Mouse (Mus musculus) midbrain, embryonic 14.5 days (tissue): ENCODE results near the gene Gm28372. TPM values are rescaled to one million over a fixed set of nuclear protein-coding genes. Genes with fewer than 3 reads are reported as not detected.
A peak's percentile ranks its signal among the peaks of the same experiment; 100 is the strongest.
"Not testable (repeated sequence)": the region's sequence is repeated elsewhere in the genome, so short reads cannot be mapped to it uniquely, and the experiment has no call there.

ENCODE experiments used
- ATAC-seq: fragments of 200-750 bp; cut with Nextera tagmentation; 2 replicates; pipeline ENCODE4 v1.8.0; 2017; ENCODE audit warnings: moderate number of reproducible peaks, moderate library complexity; ENCODE audit not compliant: low FRiP score, low TSS enrichment
- DNase-seq: peaks from one replicate; pipeline ENCODE4 v3.0.0-alpha.2; 2015
- H3K27ac ChIP-seq: fragments of 300-500 bp; sonication (generic); replicated peaks from 2 replicates; pipeline ENCODE4 v1.5.1; 2014; ENCODE audit warnings: mild to moderate bottlenecking, low read depth, low read length, moderate library complexity
- H3K27me3 ChIP-seq: fragments of 300-500 bp; sonication (generic); 2 replicates; pipeline ENCODE4 v1.6.1; 2014; ENCODE audit warnings: low read length, control low read depth, mixed read lengths; ENCODE audit not compliant: control insufficient read depth, insufficient read depth
- H3K36me3 ChIP-seq: fragments of 300-500 bp; sonication (generic); 2 replicates; pipeline ENCODE4 v1.6.1; 2014; ENCODE audit warnings: low read length, control low read depth; ENCODE audit not compliant: control insufficient read depth, insufficient read depth
- H3K4me1 ChIP-seq: fragments of 300-500 bp; sonication (generic); 2 replicates; pipeline ENCODE4 v1.6.1; 2014; ENCODE audit warnings: mild to moderate bottlenecking, antibody characterized with exemption, low read length, control low read depth; ENCODE audit not compliant: control insufficient read depth, insufficient read depth
- H3K4me2 ChIP-seq: fragments of 300-500 bp; sonication (generic); 2 replicates; pipeline ENCODE4 v1.6.1; 2014; ENCODE audit warnings: mild to moderate bottlenecking, low read length, moderate library complexity
- H3K4me3 ChIP-seq: fragments of 300-500 bp; sonication (generic); replicated peaks from 2 replicates; pipeline ENCODE4 v1.5.1; 2014; ENCODE audit warnings: low read depth, low read length
- H3K9ac ChIP-seq: fragments of 300-500 bp; sonication (generic); replicated peaks from 2 replicates; pipeline ENCODE4 v1.6.1; 2014; ENCODE audit warnings: mild to moderate bottlenecking, low read length, moderate library complexity
- H3K9me3 ChIP-seq: fragments of 300-500 bp; sonication (generic); 2 replicates; pipeline ENCODE4 v1.6.1; 2016; ENCODE audit warnings: low read length, control low read depth, mixed read lengths; ENCODE audit not compliant: control insufficient read depth
- WGBS: fragments of 180-500 bp; shearing (Covaris S2); extraction: QIAGEN DNeasy Blood & Tissue Kit; methylation state at CpG from one replicate; pipeline ENCODE4 v1.1.7; 2014; 5-methylcytosine and 5-hydroxymethylcytosine counted together
- polyA plus RNA-seq: library from polyadenylated mRNA; unstranded; fragments of >200 nt; fragmentation: Nextera tagmentation; extraction: Ambion mirVana; gene quantifications from 2 replicates; pipeline ENCODE4 v1.2.1, GENCODE M21; 2014

The Gm28372 gene
- polyA plus RNA-seq: 0.15 TPM in 1 of 2 replicates, not detected in the other

DNA sequence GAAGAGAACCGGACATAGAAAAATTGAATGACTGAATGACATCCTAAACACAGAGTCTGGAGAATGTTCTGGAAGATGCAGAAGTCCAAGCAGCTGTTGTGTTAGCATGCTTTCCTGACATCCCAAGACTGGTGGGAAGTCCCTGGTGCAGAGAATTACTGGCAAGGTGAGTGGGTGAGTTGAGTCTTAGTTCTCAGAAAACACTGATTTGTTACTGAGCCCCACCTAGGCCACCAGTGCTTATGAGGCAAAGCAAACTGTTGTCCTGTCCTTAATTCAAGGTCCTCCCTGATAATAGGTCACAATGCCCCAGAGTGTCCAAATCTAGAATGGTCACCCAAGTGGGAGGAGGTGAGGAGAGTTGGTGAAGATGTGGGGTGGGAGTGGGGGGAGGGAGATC, at the start of gene Gm28372, which contains the start of gene 1700020A23Rik:
Gene Gm28372, plus strand, starts transcription at position 301 of the 400 bp plus-strand sequence.
Gene 1700020A23Rik, plus strand, starts transcription at position 321 of the 400 bp plus-strand sequence.
- Histone ChIP-seq H3K36me3 (no peaks in the 10 kb centered on the region), H3K9me3 (no peaks in the 10 kb centered on the region), H3K9ac (no peak within 1 kb of the TSS), H3K27ac (no peak within 1 kb of the TSS), H3K4me1 (no peaks in the 10 kb centered on the region), H3K4me3 (no peak within 1 kb of the TSS), H3K4me2 (no peak within 1 kb of the TSS), H3K27me3 (no peaks in the 10 kb centered on the region)
- ATAC-seq (no peak), DNase-seq (no peak)
- 90% methylated on average over 1 of the region's 1 CpGs for WGBS

DNA sequence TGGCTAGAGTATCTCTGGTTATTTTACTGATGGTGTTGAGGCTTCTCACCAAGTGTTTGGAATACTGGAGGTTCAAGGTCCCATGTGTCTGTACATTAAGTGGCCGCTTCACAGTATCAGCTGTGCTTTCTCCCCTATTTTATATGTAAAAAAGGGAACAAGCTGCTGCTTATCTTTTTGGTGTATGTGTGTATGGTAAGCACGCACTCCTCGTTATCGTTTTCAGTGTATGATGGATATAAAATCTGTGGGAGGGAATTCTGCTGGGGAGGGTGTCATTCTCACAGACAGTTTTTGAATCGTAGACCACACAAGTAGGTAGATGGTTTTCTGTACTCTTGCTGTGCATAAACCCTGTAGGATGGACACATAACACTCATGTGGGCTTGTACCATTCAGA, 47.5 kb upstream of the Gm28372 start:
- Histone ChIP-seq H3K27me3 (peaks cover 28% of the 10 kb centered on the region), H3K4me3 (no peak overlapping the region), H3K9ac (no peak overlapping the region), H3K27ac (no peak overlapping the region), H3K4me1 (peaks cover under 1% of the 10 kb centered on the region; the same call in 1 of the 2 replicates), H3K36me3 (no peaks in the 10 kb centered on the region), H3K4me2 (no peak overlapping the region), H3K9me3 (no peaks in the 10 kb centered on the region)
- no peak for DNase-seq
- WGBS: 92% methylated on average over 5 of the region's 5 CpGs
- no peak for ATAC-seq

DNA sequence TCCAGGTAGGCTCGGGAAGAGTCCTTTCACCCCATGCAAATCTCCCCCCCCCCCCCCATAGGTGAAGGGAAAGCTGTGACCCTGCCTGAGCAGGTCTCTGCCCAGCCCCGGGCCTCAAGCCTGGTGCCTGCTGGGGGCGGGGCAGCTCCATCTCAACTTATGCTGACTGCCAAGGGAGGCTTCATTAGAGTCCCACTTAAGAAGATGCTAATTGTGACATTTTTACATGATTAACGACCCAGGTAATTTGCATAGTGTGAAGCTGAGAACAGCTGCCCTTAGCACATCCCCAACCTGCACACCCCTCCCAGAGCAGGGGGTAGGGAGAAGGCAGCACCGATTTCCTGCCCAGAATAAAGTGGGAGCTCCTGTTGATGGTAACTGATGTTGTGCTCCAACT, 46.2 kb upstream of the Gm28372 start:
- no peak overlapping the region for H3K27ac ChIP-seq
- no peaks in the 10 kb centered on the region for H3K36me3 ChIP-seq
- DNase-seq: no peak
- no peaks in the 10 kb centered on the region for H3K4me1 ChIP-seq
- no peaks in the 10 kb centered on the region for H3K9me3 ChIP-seq
- peaks cover 40% of the 10 kb centered on the region for H3K27me3 ChIP-seq
- H3K9ac ChIP-seq: no peak overlapping the region
- no peak overlapping the region for H3K4me2 ChIP-seq
- no peak overlapping the region for H3K4me3 ChIP-seq
- WGBS: 31% methylated on average over 5 of the region's 5 CpGs
- no peak for ATAC-seq

DNA sequence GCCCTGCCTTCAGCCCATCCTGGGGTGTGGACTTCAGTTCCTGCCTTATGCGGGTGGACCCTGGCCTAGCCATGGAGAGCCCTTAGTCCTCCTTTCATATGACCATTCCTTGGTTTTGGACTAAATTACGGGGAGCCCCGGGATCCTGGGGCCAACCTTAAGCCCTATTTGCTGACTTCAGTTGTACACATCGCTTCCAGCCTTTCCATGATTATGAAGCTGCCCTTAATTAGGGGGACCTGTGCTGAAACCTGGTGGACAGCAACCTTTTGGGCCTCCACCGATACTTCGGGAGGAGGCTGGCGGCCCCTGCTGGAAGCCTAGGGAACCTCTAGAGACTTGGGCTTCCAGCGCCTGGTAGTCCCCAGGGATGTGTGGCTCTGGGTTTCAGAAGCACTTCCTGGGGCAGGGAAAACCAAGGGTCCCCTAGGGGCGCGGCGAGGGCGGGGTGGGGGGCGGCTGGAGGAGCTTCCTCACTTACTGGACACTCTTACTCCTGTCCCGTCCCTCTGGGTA, 42.5 kb upstream of the Gm28372 start:
- DNase-seq: peak; percentile 81
- H3K36me3 ChIP-seq: no peaks in the 10 kb centered on the region
- peaks cover 40% of the 10 kb centered on the region for H3K27me3 ChIP-seq
- no peak for ATAC-seq
- no peak overlapping the region for H3K27ac ChIP-seq
- H3K4me2 ChIP-seq: no peak overlapping the region
- H3K4me3 ChIP-seq: no peak overlapping the region
- no peaks in the 10 kb centered on the region for H3K9me3 ChIP-seq
- WGBS: 2% methylated on average over 14 of the region's 14 CpGs
- H3K9ac ChIP-seq: no peak overlapping the region
- 0 out of 2 replicates have a peak, but pooled peaks cover 7% of the 10 kb centered on the region for H3K4me1 ChIP-seq

DNA sequence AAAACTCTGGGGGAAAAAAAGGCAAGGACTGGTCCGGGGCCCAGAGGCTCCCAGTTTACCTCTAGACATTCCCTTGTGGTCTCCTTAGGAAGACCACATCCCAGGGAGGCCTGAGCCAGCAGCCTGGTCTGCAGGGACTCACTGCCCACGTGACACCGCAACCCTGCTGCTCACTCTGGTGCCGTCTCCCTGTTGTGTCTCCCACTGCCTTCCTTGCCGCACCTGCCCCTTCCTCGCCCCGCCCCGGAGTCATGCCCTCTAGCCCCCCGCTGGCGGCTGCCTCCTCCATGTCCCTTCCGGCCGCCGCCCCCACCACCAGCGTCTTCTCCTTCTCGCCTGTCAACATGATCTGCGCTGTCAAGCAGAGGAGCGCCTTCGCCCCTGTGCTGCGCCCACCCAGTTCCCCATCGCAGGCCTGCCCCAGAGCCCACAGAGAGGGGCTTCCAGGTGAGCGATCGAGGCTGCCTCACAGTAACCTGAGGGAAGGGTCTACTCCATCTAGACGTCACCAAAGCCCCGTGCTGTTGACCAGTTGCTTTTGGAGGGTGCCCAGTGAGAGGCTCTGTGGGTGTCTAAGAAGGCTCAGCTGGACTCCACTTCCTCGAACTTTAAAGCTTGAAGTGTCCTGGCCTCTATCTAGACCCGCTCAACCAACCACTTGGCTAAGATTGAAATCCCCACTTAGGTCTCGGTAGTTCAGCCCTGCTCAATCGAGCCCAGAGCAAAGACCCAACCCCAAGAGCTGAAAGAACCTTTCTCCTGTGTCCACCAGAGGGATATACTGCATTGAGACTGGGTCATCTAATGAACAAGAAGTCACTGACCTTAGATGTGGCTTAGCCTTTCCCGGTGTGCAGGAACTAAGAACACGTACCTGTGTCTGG, 39.6 kb upstream of the Gm28372 start:
- peak; percentile 12 for DNase-seq
- no peak for ATAC-seq
- Histone ChIP-seq H3K27me3 (peaks cover 32% of the 10 kb centered on the region), H3K4me2 (peak overlapping the region; percentile 54), H3K36me3 (no peaks in the 10 kb centered on the region), H3K4me1 (0 out of 2 replicates have a peak, but pooled peaks cover 7% of the 10 kb centered on the region), H3K27ac (no peak overlapping the region), H3K4me3 (peak overlapping the region; percentile 29), H3K9me3 (no peaks in the 10 kb centered on the region), H3K9ac (peak overlapping the region; percentile 34; the same call in 1 of the 2 replicates)
- 7% methylated on average over 30 of the region's 30 CpGs for WGBS

DNA sequence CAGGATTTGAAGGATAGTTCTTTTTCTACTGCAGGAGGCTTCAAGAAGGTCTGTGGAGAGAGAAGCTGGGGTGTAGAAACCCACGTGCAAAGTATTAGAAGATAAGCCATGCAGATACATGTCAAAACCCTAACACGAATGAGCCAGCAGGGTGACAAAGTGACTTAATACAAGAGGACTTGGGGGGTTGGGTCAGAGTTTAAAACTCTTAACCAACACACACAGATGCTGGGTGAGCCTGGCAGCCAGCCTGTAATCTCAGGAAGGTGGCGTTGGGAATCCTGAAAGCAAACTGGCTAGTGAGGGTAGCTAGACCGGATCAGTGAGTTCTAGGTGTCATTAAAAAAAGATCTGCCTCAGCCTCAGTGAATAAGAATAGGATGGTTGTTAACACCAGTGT, 37.7 kb upstream of the Gm28372 start:
- H3K9ac ChIP-seq: no peak overlapping the region
- ATAC-seq (no peak), DNase-seq (no peak)
- no peak overlapping the region for H3K4me2 ChIP-seq
- no peak overlapping the region for H3K4me3 ChIP-seq
- 0 out of 2 replicates have a peak, but pooled peaks cover 7% of the 10 kb centered on the region for H3K4me1 ChIP-seq
- peaks cover 13% of the 10 kb centered on the region for H3K27me3 ChIP-seq
- H3K9me3 ChIP-seq: no peaks in the 10 kb centered on the region
- H3K27ac ChIP-seq: no peak overlapping the region
- 74% methylated on average over 4 of the region's 4 CpGs for WGBS
- H3K36me3 ChIP-seq: no peaks in the 10 kb centered on the region

DNA sequence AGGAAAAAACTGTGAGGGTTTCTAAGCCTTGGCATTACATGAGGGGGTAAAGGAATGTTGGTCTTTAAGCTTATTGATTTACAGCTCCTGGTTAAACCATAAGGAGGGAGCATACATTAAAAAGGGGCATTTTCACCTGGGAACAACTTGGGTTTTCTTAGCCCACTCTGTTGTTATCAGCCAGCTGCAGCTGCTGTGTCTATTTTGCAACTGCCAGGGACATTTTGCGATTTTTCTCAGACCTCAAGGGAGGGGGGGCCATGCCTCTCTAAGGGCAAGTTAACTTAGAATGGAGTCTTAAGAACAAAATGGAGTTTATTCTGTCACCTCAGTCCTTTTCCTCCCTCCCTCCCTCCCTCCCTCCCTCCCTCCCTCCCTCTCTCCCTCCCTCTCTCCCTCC, 32.0 kb upstream of the Gm28372 start:
- H3K36me3 ChIP-seq, H3K4me1 ChIP-seq, H3K27me3 ChIP-seq, H3K4me3 ChIP-seq, H3K9ac ChIP-seq, H3K4me2 ChIP-seq, DNase-seq, ATAC-seq, H3K27ac ChIP-seq, H3K9me3 ChIP-seq: not testable (repeated sequence)
- 64% methylated on average over 1 of the region's 1 CpGs for WGBS

DNA sequence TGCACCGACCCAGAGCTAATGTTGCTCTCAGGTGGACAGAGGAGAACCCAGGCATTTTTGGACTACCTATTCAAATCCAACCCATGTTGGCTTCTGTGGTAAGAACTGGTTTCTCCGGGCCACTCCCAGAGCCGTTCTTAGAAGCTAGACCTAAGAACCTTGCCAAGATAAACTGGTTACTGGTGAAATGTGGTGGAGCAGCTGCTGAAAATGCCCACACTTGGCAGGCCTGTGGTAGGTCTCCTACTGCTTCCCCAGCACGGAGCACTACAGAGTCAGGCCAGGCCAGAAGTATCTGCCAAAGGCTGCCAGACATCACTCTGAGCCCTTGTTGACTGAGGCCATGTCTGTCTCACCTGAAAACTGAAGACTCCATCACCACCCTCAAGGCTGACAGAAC, 30.1 kb upstream of the Gm28372 start:
- WGBS: 85% methylated on average over 4 of the region's 4 CpGs
- no peaks in the 10 kb centered on the region for H3K4me1 ChIP-seq
- no peak for DNase-seq
- H3K9ac ChIP-seq: no peak overlapping the region
- H3K4me3 ChIP-seq: no peak overlapping the region
- no peaks in the 10 kb centered on the region for H3K36me3 ChIP-seq
- no peak overlapping the region for H3K27ac ChIP-seq
- H3K9me3 ChIP-seq: no peaks in the 10 kb centered on the region
- no peak for ATAC-seq
- no peak overlapping the region for H3K4me2 ChIP-seq
- no peaks in the 10 kb centered on the region for H3K27me3 ChIP-seq
